Mouse (Mus musculus): Measurements from ENCODE around the gene Slc38a8. TPM values are rescaled to one million over a fixed set of nuclear protein-coding genes. Genes with fewer than 3 reads are reported as not detected.

Slc38a8 gene
- polyA plus RNA-seq, 1 experiment from 2014 or later: not detected

GRCm38 (mm10) chr8:119433582-119434174, 67.8 kb downstream of the Slc38a8 start, which contains the start of gene Osgin1:
Osgin1 (plus strand) TSS chr8:119434124.
- Histone ChIP-seq H3K9me3 (replicated peaks; ENCODE audit: control insufficient read depth, low read length) (no peaks in the 10 kb centered on the region), H3K4me3 (ENCODE audit: low read depth, low read length) (no peak within 1 kb of the TSS), H3K9ac (ENCODE audit: low read depth, low read length) (no peak within 1 kb of the TSS), H3K36me3 (ENCODE audit: control insufficient read depth, insufficient read depth, low read length) (no peaks in the 10 kb centered on the region), H3K4me2 (no peak within 1 kb of the TSS), H3K27me3 (ENCODE audit: control insufficient read depth, insufficient read depth, low read length) (no peaks in the 10 kb centered on the region; the same call in none of the 2 replicates), H3K4me1 (ENCODE audit: control insufficient read depth, insufficient read depth, low read length) (peaks cover 9% of the 10 kb centered on the region; the same call in 1 of the 2 replicates), H3K27ac (ENCODE audit: low read depth, low read length) (no peak within 1 kb of the TSS)
- no peak for ATAC-seq (replicated peaks; ENCODE audit: insufficient number of reproducible peaks, low FRiP score, low TSS enrichment)
- 84% methylated on average over 13 of the region's 13 CpGs for WGBS (ENCODE audit: insufficient replicate concordance)

GRCm38 (mm10) chr8:119432372-119432771, 69.1 kb downstream of the Slc38a8 start:
- H3K4me1 ChIP-seq (ENCODE audit: control insufficient read depth, insufficient read depth, low read length): peaks cover 9% of the 10 kb centered on the region; the same call in 1 of the 2 replicates
- H3K27ac ChIP-seq (ENCODE audit: low read depth, low read length): no peak overlapping the region
- ATAC-seq (replicated peaks; ENCODE audit: insufficient number of reproducible peaks, low FRiP score, low TSS enrichment): no peak
- no peaks in the 10 kb centered on the region; the same call in 1 of the 2 replicates for H3K27me3 ChIP-seq (ENCODE audit: control insufficient read depth, insufficient read depth, low read length)
- H3K4me3 ChIP-seq (ENCODE audit: low read depth, low read length): no peak overlapping the region
- no peak overlapping the region for H3K4me2 ChIP-seq
- no peaks in the 10 kb centered on the region for H3K9me3 ChIP-seq (replicated peaks; ENCODE audit: control insufficient read depth, low read length)
- 37% methylated on average over 3 of the region's 3 CpGs for WGBS (ENCODE audit: insufficient replicate concordance)
- H3K36me3 ChIP-seq (ENCODE audit: control insufficient read depth, insufficient read depth, low read length): no peaks in the 10 kb centered on the region
- no peak overlapping the region for H3K9ac ChIP-seq (ENCODE audit: low read depth, low read length)

GRCm38 (mm10) chr8:119430690-119431089, 70.8 kb downstream of the Slc38a8 start:
- Histone ChIP-seq H3K4me2 (no peak overlapping the region), H3K27ac (ENCODE audit: low read depth, low read length) (no peak overlapping the region), H3K27me3 (ENCODE audit: control insufficient read depth, insufficient read depth, low read length) (no peaks in the 10 kb centered on the region; the same call in 1 of the 2 replicates), H3K4me3 (ENCODE audit: low read depth, low read length) (no peak overlapping the region), H3K9me3 (replicated peaks; ENCODE audit: control insufficient read depth, low read length) (no peaks in the 10 kb centered on the region), H3K4me1 (ENCODE audit: control insufficient read depth, insufficient read depth, low read length) (no peaks in the 10 kb centered on the region), H3K36me3 (ENCODE audit: control insufficient read depth, insufficient read depth, low read length) (no peaks in the 10 kb centered on the region), H3K9ac (ENCODE audit: low read depth, low read length) (no peak overlapping the region)
- no peak for ATAC-seq (replicated peaks; ENCODE audit: insufficient number of reproducible peaks, low FRiP score, low TSS enrichment)
- 61% methylated on average over 7 of the region's 7 CpGs for WGBS (ENCODE audit: insufficient replicate concordance)

- Histone ChIP-seq H3K27me3 (ENCODE audit: control insufficient read depth, insufficient read depth, low read length) (no peaks in the 10 kb centered on the region; the same call in 1 of the 2 replicates), H3K4me1 (ENCODE audit: control insufficient read depth, insufficient read depth, low read length) (no peaks in the 10 kb centered on the region), H3K9ac (ENCODE audit: low read depth, low read length) (no peak overlapping the region), H3K4me2 (no peak overlapping the region), H3K36me3 (ENCODE audit: control insufficient read depth, insufficient read depth, low read length) (no peaks in the 10 kb centered on the region), H3K9me3 (replicated peaks; ENCODE audit: control insufficient read depth, low read length) (no peaks in the 10 kb centered on the region), H3K4me3 (ENCODE audit: low read depth, low read length) (no peak overlapping the region), H3K27ac (ENCODE audit: low read depth, low read length) (no peak overlapping the region)
- WGBS (ENCODE audit: insufficient replicate concordance): 77% methylated on average over 8 of the region's 8 CpGs
- ATAC-seq (replicated peaks; ENCODE audit: insufficient number of reproducible peaks, low FRiP score, low TSS enrichment): no peak
Observed at GRCm38 (mm10) chr8:119430250-119430649, 71.2 kb downstream of the Slc38a8 start.

Other genes starting within 250 kb of the Slc38a8 start
- gene Hsbp1, start 157.2 kb downstream of the Slc38a8 start, polyA plus RNA-seq (2014; fragmentation: Nextera tagmentation; extraction: Ambion mirVana): 276 and 298 TPM in 2 replicates
- gene Mlycd, start 106.8 kb downstream of the Slc38a8 start, polyA plus RNA-seq (2014; fragmentation: Nextera tagmentation; extraction: Ambion mirVana): 14.2 and 19.0 TPM in 2 replicates
- gene Osgin1, start 67.6 kb downstream of the Slc38a8 start, polyA plus RNA-seq (2014; fragmentation: Nextera tagmentation; extraction: Ambion mirVana): 0.39 and 0.94 TPM in 2 replicates
- 1.4 and 2.0 TPM in 2 replicates for gene Necab2, start 55.0 kb downstream of the Slc38a8 start, polyA plus RNA-seq (2014; fragmentation: Nextera tagmentation; extraction: Ambion mirVana)
- 63.6 and 80.5 TPM in 2 replicates for gene Mbtps1, start 57.0 kb upstream of the Slc38a8 start, polyA plus RNA-seq (2014; fragmentation: Nextera tagmentation; extraction: Ambion mirVana)
- 36.3 and 37.3 TPM in 2 replicates for gene Hsdl1, start 73.5 kb upstream of the Slc38a8 start, polyA plus RNA-seq (2014; fragmentation: Nextera tagmentation; extraction: Ambion mirVana)
- 0.26 and 0.38 TPM in 2 replicates for gene Dnaaf1, start 73.5 kb upstream of the Slc38a8 start, polyA plus RNA-seq (2014; fragmentation: Nextera tagmentation; extraction: Ambion mirVana)
- 7.1 and 8.0 TPM in 2 replicates for gene Taf1c, start 103.5 kb upstream of the Slc38a8 start, polyA plus RNA-seq (2014; fragmentation: Nextera tagmentation; extraction: Ambion mirVana)
- not detected in 2 replicates for gene Adad2, start 111.0 kb upstream of the Slc38a8 start, polyA plus RNA-seq (2014; fragmentation: Nextera tagmentation; extraction: Ambion mirVana)
- not detected in 2 replicates for gene Kcng4, start 134.0 kb upstream of the Slc38a8 start, polyA plus RNA-seq (2014; fragmentation: Nextera tagmentation; extraction: Ambion mirVana)
- gene Wfdc1, start 164.7 kb upstream of the Slc38a8 start, polyA plus RNA-seq (2014; fragmentation: Nextera tagmentation; extraction: Ambion mirVana): 2.1 and 2.3 TPM in 2 replicates
- 0.14 and 0.24 TPM in 2 replicates for gene Atp2c2, start 198.3 kb upstream of the Slc38a8 start, polyA plus RNA-seq (2014; fragmentation: Nextera tagmentation; extraction: Ambion mirVana)